Mouse (Mus musculus): ENCODE results near the gene Dmd. TPM values are rescaled to one million over a fixed set of nuclear protein-coding genes. Genes with fewer than 3 reads are reported as not detected.

Dmd gene
- total RNA-seq, 1 experiment from 2014 or later: 5.8 TPM

DNA sequence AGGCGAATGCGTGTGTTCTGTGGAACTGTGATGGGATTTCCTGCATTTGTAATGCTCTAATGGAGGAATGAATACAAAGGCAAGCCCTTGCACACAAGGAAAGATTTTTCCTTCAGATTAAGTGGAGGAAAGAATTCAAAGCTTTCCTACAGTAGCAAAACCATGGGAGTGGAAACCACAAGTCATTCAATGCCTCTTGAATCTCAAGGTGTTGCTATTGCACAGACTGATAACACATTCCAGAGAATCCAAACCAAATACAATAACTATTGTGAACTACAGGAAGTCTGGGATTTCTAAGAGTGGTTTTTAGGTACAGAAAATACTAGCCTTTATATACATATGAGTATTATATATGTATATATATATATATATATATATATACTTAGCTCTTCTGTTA is 2258.3 kb downstream of the Dmd start:
- ATAC-seq (replicated peaks; ENCODE audit: low read depth, poor library complexity, severe bottlenecking): no peak

DNA sequence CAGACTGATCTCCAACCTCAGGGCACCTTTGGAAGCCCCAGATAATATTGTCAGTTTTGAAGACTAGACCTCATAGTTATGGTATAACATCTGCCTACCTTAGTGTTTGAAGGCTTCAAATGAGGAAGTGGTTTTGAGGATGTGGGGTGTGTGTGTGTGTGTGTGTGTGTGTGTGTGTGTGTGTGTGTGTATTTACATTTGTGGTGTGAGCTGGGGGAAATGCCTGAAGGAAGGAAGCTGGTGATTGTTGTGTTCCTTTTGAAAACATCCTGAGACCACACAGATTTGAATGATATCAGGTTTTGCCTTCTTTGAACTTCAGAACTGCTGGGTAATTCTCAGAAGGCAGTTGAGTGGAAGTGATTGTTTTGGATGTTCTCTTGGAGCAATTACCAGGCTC is 2278.2 kb downstream of the Dmd start:
- ATAC-seq (replicated peaks; ENCODE audit: low read depth, poor library complexity, severe bottlenecking): peak; percentile 85

DNA sequence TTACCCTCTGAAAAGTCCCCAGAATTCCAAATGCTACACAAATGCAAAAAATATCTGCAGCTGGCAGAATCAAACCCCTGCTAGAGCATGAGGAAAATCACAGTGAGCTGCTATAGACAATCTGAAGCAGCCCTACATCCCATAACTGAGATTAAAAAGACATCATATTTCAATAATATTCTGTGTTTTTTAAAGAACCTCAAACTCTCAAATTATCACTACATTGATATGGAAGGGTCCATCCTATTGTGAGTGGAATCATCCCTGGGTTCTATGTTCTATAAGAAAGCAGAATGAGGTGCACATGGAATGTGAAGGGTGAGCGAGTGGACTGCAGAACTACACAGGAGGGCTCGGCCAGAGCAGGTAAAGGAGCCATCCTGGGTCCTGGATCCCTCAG is 2300.7 kb downstream of the Dmd start, which contains the start of gene Fthl17a:
Gene Fthl17a, plus strand, starts transcription at position 301 of the 400 bp plus-strand sequence.
- no peak for ATAC-seq (replicated peaks; ENCODE audit: low read depth, poor library complexity, severe bottlenecking)
